Comparison of ENCODE assay signal across 11 mouse cellular contexts in the genomic region with DNA sequence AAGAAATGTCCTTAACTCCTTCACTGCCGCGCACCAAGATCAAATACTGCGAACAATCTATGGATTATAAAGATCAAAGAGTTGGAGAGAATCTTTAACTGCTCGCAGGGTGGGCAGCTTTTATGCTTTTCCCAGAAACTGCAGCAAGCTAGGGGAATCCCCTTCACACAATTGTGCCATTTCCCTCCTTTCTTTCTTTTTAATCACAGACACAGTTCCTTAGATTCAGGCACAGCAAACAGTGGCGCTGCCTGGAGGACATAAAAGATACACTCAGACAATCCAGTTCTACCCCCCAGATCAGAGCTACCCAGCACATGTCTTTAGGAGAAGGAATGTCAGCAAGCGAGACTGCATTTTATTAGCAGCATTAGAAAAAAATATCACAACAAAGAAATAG.
DNase-seq lines count a peak whose midpoint lies in the region; ATAC-seq and TF ChIP-seq lines count a peak whose summit lies in the region.
"Had no signal": no experiment of that assay in that cellular context is flagged by ENCODE, and none has a peak within 500 bp of the region (broad histone marks: within the 10 kb centered on the region; RNA-seq: fewer than 3 reads in every experiment).

No protein-coding gene starts in this region.

- no peak overlapping the region for H3K9ac ChIP-seq in lung, embryonic 14.5 days
- no peak overlapping the region for H3K9ac ChIP-seq in forebrain, embryonic 12.5 days
- no peak overlapping the region for H3K9ac ChIP-seq in intestine, embryonic 15.5 days
- no peak overlapping the region; the same call in 1 of the 2 replicates for H3K9ac ChIP-seq in neural tube, embryonic 14.5 days (replicated peaks; ENCODE audit: low read depth, low read length)
- H3K9ac ChIP-seq: liver, embryonic 15.5 days had no signal

- H3K9me3 ChIP-seq in lung, embryonic 14.5 days (ENCODE audit: low read depth, low read length): no peaks in the 10 kb centered on the region
- no peaks in the 10 kb centered on the region for H3K9me3 ChIP-seq in forebrain, embryonic 12.5 days
- no peaks in the 10 kb centered on the region for H3K9me3 ChIP-seq in intestine, embryonic 15.5 days
- no peaks in the 10 kb centered on the region for H3K9me3 ChIP-seq in neural tube, embryonic 14.5 days (ENCODE audit: control insufficient read depth, low read length)
- H3K9me3 ChIP-seq: liver, embryonic 15.5 days had no signal

- no peak overlapping the region for H3K27ac ChIP-seq in lung, embryonic 14.5 days (ENCODE audit: low read depth)
- H3K27ac ChIP-seq in forebrain, embryonic 12.5 days: no peak overlapping the region
- H3K27ac ChIP-seq in intestine, embryonic 15.5 days: no peak overlapping the region
- H3K27ac ChIP-seq in neural tube, embryonic 14.5 days (ENCODE audit: low read depth, low read length): no peak overlapping the region
- H3K27ac ChIP-seq: liver, embryonic 15.5 days had no signal

- peak overlapping the region; percentile 0; the same call in 1 of the 2 replicates for H3K4me3 ChIP-seq in lung, embryonic 14.5 days (ENCODE audit: low read depth, low read length)
- H3K4me3 ChIP-seq in forebrain, embryonic 12.5 days (replicated peaks): 0 out of 2 replicates have a peak overlapping the region, but pooled peaks have one; percentile 5
- no peak overlapping the region for H3K4me3 ChIP-seq in intestine, embryonic 15.5 days (replicated peaks)
- H3K4me3 ChIP-seq in neural tube, embryonic 14.5 days (ENCODE audit: low read depth, low read length): peak overlapping the region; percentile 20; the same call in 1 of the 2 replicates
- H3K4me3 ChIP-seq: liver, embryonic 15.5 days; myocyte had no signal

- H3K27me3 ChIP-seq in lung, embryonic 14.5 days (ENCODE audit: insufficient read depth, low read length): no peaks in the 10 kb centered on the region
- no peaks in the 10 kb centered on the region for H3K27me3 ChIP-seq in forebrain, embryonic 12.5 days
- no peaks in the 10 kb centered on the region for H3K27me3 ChIP-seq in intestine, embryonic 15.5 days (replicated peaks)
- H3K27me3 ChIP-seq in neural tube, embryonic 14.5 days (ENCODE audit: control insufficient read depth, insufficient read depth, low read length): no peaks in the 10 kb centered on the region
- H3K27me3 ChIP-seq: liver, embryonic 15.5 days had no signal

- no peak for ATAC-seq in lung, embryonic 14.5 days (ENCODE audit: insufficient read depth)
- ATAC-seq in forebrain, embryonic 12.5 days (ENCODE audit: low FRiP score): peak; percentile 52
- no peak for ATAC-seq in intestine, embryonic 15.5 days
- ATAC-seq in neural tube, embryonic 14.5 days (ENCODE audit: low read depth): no peak
- ATAC-seq: activated CD4-positive, CD25-positive, alpha-beta regulatory T cell, adult 4 months had no signal

- TF ChIP-seq CTCF in lung, embryonic 14.5 days (IDR thresholded peaks at IDR 0.05; ENCODE audit: low read depth): no peak

- no peaks in the 10 kb centered on the region for H3K36me3 ChIP-seq in lung, embryonic 14.5 days (ENCODE audit: insufficient read depth)
- no peaks in the 10 kb centered on the region for H3K36me3 ChIP-seq in forebrain, embryonic 12.5 days (replicated peaks)
- H3K36me3 ChIP-seq in intestine, embryonic 15.5 days: no peaks in the 10 kb centered on the region
- no peaks in the 10 kb centered on the region for H3K36me3 ChIP-seq in neural tube, embryonic 14.5 days (ENCODE audit: control insufficient read depth, insufficient read depth, low read length)
- H3K36me3 ChIP-seq: liver, embryonic 15.5 days had no signal

- peak overlapping the region; percentile 34 for H3K4me2 ChIP-seq in lung, embryonic 14.5 days
- H3K4me2 ChIP-seq in forebrain, embryonic 12.5 days: peak overlapping the region; percentile 55
- peak overlapping the region; percentile 52 for H3K4me2 ChIP-seq in intestine, embryonic 15.5 days (replicated peaks)
- peak overlapping the region; percentile 47 for H3K4me2 ChIP-seq in neural tube, embryonic 14.5 days (ENCODE audit: low read depth, low read length)
- H3K4me2 ChIP-seq: liver, embryonic 15.5 days had no signal

- 44% methylated on average over 6 of the region's 6 CpGs for WGBS in lung, embryonic 14.5 days
- 16% methylated on average over 6 of the region's 6 CpGs for WGBS in forebrain, embryonic 12.5 days
- 42% methylated on average over 6 of the region's 6 CpGs for WGBS in intestine, embryonic 15.5 days
- WGBS in neural tube, embryonic 14.5 days: 24% methylated on average over 6 of the region's 6 CpGs

- no peaks in the 10 kb centered on the region; the same call in 1 of the 2 replicates for H3K4me1 ChIP-seq in lung, embryonic 14.5 days (ENCODE audit: insufficient read depth)
- H3K4me1 ChIP-seq in forebrain, embryonic 12.5 days: peaks cover 16% of the 10 kb centered on the region
- H3K4me1 ChIP-seq in intestine, embryonic 15.5 days (replicated peaks): 0 out of 2 replicates have a peak, but pooled peaks cover 3% of the 10 kb centered on the region
- 0 out of 2 replicates have a peak, but pooled peaks cover 2% of the 10 kb centered on the region for H3K4me1 ChIP-seq in neural tube, embryonic 14.5 days (ENCODE audit: control insufficient read depth, insufficient read depth, low read length)
- H3K4me1 ChIP-seq: liver, embryonic 15.5 days had no signal

- peak; percentile 28 for DNase-seq in lung, embryonic 14.5 days
- no peak for DNase-seq in lung, postnatal 36 days
- DNase-seq in spleen, postnatal 10 days (ENCODE audit: low spot score in 2 of 2): no peak
- no peak for DNase-seq in cerebellum, postnatal 4 days (ENCODE audit: low spot score in 2 of 2)
- DNase-seq: cerebellum, adult 11 months had no signal
